Mouse (Mus musculus) frontal cortex, postnatal 14 days (tissue): ENCODE measurements around the gene Bag5.

Source experiments
- DNase-seq, 2 experiments: peaks; one replicate each; pipeline ENCODE4 v3.0.0; 2022; ENCODE audit warnings: low spot score in 2 of 2

The Bag5 gene

GRCm38 (mm10) chr12:111713004-111713651 is at the start of gene Bag5, which contains the start of gene Apopt1:
Gene Bag5, minus strand, starts transcription at chr12:111713257.
Gene Apopt1, plus strand, starts transcription at chr12:111713261.
- peak; percentile 82 to 86 for DNase-seq

DNA sequence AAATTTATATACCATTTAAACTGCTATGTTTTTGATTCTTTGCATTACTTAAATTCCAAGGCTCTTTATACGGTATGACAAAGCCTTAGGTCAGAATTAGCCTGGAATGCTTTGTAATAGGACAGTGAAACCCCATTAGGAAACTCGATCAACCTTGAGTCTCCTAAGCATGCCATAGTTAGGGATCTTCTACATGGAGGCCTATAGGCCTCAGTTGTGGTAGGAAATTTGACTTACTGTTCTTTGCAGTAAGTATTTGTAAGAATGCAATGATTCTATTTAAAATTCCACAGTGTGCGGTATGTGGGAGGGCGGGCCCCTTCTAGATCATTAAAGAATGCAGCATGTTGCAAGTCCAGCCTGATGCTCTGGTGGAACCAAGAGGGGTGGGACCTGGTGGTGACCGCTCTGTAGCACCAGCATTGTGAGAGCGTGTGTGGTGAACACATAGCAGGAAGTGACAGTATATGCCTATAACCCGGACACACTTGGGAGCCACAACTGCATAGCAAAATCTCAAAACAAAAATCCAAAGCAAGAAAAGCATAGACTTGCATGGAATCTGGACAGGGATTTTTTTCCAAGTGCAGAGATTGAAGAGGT is 47.4 kb upstream of the Bag5 start:
- DNase-seq: no peak

DNA sequence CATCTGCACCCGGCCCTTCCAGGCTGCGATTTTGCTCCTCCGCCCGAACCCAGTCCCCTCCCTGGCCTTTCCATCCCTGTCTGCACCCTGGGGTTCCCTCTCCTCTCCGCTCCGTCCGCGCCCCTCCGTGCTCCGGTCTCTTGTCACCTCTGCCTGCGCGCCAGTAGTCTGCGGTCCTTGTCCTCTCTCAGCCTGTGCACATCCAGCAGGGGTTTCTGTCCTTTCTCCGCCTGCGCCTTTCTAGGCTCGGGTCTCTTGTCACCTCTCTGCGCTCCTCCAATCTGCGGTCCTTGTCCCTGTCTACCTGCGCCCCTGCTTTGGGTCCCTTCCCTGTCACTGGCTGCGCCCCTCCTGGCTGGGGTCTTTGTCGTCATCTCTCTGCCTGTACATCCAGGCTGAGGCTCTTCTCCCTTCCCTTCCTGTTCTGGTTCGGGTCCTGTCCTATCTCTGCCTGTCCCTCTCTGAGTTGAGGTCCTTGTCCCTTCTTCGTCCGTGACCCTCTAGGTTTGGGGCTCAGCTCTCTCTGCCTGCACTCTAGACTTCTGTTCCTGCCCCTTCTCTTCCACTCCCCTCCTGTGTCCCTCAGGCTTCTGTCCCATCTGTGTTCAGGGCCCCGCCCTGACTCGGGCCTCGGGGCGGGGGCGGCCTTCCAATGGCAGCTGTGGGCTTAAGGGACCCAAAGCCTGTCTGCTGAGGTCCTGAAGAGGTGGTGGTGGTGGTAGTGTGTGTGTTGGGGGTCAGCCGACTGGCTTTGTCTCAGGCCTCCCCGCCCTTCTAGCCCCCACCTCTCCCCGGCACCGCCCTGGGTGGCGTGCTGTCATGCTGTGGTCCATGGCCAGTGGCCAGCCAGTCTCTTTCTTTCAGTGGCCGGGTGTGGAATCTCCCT is 46.4 kb upstream of the Bag5 start:
- peak; percentile 28 to 34 for DNase-seq

DNA sequence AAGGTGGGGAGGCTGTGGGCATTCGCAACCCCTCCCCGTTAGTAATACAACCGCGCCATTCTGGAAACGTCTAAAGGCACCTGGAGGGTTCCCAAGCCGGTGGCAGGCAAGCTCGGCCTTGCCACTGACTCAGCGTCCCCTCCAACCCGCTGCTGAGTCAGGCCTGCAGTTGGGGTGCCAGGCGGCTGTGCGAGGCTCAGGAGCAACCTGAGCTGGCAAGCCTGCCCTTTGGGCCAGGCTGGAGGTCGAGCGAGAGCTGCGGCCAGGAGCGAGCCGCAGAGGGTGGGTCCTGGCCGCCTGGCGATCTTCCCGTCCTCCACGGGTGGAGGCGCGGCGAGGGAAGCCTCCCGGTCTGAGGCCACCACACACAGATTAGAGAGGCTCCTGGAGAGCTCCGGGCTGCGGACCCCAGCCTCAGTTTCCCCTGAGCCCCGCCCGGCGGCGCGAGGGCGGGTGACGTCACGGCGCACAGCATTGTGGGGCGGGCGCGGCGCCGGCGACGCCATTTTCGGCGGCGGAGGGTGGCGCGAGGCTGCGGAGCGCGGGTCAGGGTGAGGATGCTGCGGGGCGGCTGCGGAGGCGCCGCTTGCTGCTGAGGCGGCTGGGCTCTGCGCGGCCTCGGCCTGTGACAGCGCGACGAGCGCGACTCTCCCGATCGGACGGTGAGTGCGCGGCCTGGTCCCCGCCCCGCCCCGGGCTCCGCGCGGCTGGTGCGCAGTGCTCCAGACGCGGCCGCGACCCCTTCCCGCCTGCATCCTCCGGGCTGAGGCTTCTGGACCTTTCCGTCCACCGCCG is 45.5 kb upstream of the Bag5 start, which contains the start of gene Klc1:
Klc1 (plus strand) TSS at position 469 of the 795 bp plus-strand sequence.
- peak; percentile 52 to 77 for DNase-seq

GRCm38 (mm10) chr12:111757561-111758325 is 44.7 kb upstream of the Bag5 start:
- DNase-seq: no peak

DNA sequence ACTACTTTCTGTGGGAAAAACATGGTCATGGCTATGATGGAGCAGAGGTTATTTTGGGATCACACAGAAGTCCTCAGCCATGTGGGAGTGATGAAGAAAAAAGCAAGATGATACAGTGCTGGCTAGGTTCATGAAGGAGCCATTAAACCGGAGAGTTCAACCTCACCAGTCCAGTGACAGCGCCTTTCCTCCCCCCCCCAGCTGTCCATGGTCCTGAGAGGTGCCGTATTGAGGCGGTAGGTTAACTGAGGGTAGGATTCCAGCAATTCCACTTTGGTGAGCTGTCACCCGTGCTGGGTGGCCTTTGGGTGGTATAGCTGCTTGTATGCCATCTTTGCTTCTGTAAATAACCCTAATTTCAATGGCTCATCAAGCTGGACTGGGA is 43.6 kb upstream of the Bag5 start:
- DNase-seq: no peak

DNA sequence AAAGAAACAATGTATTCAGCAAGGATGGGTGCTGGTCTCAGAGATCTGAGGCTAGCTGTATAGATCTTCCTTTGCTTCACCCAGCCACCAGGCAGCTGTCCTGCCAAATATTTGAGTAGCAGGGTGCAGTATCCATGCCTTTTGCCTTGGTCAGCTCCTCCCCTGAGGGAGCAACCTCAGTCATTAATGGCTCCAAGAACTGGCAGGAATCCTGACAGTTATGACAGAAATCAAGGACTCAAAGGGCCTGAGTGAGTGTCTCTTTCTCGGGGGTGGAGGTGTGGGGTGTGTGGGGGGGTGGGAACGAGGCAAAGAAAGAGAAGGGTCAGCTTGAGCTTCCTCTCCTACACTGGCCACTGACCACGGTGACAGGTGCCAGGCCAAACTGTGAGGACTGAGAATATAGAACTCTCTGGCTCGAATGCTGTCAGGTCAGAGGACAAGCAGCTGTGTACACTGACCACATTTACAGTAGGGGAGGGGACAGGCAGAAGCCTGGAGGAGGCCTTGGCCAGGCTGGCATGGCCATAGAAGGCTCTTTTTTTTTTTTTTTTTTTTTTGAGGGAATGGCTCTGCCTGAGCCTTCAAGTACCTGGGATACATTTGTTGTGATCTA is 43.1 kb upstream of the Bag5 start:
- no peak for DNase-seq

GRCm38 (mm10) chr12:111755231-111755630 is 42.2 kb upstream of the Bag5 start:
- no peak for DNase-seq

GRCm38 (mm10) chr12:111754710-111755109 is 41.7 kb upstream of the Bag5 start:
- DNase-seq: no peak

- no peak for DNase-seq
Observed at GRCm38 (mm10) chr12:111753347-111753746, 40.3 kb upstream of the Bag5 start.

DNA sequence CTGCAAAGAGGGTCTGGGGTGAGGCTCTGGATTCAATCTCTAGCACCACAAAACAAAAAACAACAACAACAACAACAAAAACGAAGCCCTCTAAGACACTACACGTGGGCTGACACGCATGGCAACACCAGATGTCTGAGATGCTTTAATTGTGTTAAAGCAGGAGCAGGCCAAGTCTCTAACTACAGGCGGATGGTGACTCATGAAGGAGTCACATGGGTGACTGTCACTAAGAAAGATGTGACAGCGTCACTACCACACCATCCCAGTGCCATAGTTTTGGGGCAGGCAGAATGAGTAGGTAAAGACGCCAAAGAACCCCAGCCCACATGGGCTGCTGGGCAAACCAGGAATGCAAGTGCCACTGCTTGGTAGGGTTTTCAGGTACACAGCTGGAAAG is 39.4 kb upstream of the Bag5 start:
- no peak for DNase-seq

DNA sequence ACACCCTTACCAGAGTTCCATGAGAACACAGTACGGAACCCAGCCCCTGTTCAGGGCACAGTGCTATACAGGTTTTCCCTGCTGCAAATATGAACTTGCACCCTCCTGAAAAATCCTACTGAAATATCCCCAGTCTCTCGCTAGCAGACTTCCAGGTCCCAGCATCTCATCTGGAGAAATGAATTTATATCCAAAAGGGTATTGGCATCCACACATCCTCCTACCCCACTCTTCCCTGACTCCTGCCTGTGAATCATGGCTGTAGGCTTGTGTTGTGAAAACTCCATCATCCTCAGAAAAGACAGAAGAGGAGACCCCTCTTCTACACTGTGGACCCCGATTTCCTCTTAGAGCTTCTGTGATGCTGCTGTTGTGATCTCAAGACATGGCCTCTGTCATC is 37.7 kb upstream of the Bag5 start:
- no peak for DNase-seq

- DNase-seq: no peak
Observed at GRCm38 (mm10) chr12:111747421-111747820, 34.4 kb upstream of the Bag5 start.

- DNase-seq: no peak
Observed at GRCm38 (mm10) chr12:111746091-111746490, 33.0 kb upstream of the Bag5 start.

GRCm38 (mm10) chr12:111745274-111745673 is 32.2 kb upstream of the Bag5 start:
- no peak for DNase-seq

DNA sequence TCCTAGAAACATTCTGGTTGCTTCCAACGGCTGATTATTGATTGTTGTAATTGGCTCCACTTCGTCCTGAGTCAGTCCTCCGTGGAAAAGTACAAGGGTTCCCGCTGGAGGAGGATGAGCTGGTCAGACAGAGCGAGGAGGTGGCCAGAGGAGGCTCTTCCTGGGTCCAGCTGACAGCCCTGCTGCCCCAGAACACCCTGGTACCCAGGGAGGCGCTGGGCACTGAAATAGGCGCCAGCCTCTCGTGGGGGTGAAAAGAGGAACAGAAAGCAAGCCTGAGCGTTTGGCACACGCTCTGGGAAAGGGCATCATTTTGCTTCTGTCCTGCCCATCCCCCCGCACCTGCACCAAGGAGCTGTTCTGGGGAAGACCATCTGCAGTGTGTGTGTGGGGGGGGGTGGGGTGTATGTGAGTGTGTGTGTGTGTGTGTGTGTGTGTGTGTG is 30.9 kb upstream of the Bag5 start:
- DNase-seq: no peak

DNA sequence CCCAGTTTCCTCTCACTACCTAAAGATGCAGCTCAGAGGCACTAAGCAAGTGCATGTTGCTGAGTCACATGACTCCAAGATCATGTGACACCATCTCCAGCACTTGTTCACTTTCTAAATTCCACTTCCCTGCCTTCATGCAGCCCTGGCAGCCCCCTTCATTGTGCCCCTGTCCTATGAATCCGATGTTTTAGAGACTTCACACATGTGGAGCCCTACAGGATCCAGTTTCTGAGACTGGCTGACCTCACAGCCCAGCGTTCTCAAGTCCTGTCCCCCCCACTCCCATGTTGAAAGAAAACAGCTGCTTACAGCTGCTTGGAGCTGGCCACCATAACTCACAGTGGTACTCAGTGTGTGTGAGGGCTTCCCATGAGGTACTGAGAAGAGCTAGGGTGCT is 30.4 kb upstream of the Bag5 start:
- no peak for DNase-seq

DNA sequence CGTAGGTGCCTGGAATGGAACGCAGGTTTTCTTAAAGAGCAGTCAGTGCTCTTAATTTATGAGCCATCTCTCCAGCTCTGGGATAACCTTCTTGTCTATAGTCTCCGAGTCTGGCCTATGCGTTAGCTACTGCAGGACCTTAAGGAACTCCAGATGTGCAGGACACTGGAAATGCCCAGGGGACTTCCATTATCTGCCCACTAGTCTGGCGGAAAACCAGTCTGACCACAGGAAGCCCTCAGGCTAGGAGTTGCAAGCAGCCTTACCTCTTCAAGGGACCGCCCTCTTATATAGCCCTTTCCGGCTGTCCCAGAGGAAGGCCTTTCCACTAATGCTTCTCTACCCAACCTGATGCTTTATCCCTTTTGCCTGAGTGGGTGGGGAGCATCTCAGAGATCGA is 28.3 kb upstream of the Bag5 start:
- DNase-seq: no peak

- peak in 1 of 2 experiments; percentile 54 for DNase-seq
Observed at GRCm38 (mm10) chr12:111738754-111739153, 25.7 kb upstream of the Bag5 start.

DNA sequence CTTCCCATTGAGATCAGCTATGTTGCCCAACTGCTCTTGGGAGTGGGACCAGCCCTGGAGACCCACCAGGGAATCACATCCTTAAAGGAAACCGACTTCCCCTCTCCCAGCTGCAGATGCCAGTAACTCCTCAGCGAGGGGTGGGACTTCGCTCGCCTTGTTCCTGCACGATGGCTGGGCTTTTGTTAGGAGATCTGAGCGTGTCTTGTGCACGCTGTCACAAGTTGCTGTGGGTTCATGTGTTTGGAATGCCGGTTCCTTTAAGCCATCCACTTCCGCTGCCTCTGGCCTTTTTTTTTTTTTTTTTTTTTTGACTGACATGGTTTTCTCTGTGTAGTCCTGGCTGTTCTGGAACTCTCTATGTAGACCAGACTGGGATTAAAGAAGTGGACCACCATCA is 24.3 kb upstream of the Bag5 start:
- no peak for DNase-seq
